Mouse (Mus musculus) MEL (cell line): Measurements from ENCODE around the gene Vcan. TPM values are rescaled to one million over a fixed set of nuclear protein-coding genes. Genes with fewer than 3 reads are reported as not detected.
"Not testable (repeated sequence)": the region's sequence is repeated elsewhere in the genome, so short reads cannot be mapped to it uniquely, and the experiment has no call there.

Experiments
- DNase-seq: peaks from one replicate; pipeline ENCODE4 v3.0.0; 2011; ENCODE audit warnings: low read depth, low spot score
- H3K27ac ChIP-seq: 2 replicates; pipeline ENCODE4 v1.5.1; 2012; ENCODE audit warnings: low read depth, mild to moderate bottlenecking, control low read depth, low read length, moderate library complexity; ENCODE audit not compliant: control insufficient read depth
- H3K27me3 ChIP-seq, 2 experiments: fragments of 150-350 bp in 1 of 2; sonication (generic) in 1 of 2; 2 replicates each; pipeline ENCODE4 v1.6.1; 2012; ENCODE audit warnings: low read length in 2 of 2, mild to moderate bottlenecking in 2 of 2, improper control_type of control experiment in 1 of 2, moderate library complexity in 1 of 2; ENCODE audit not compliant: insufficient read depth in 2 of 2, control insufficient read depth in 1 of 2
- H3K36me3 ChIP-seq, 2 experiments: 2 replicates each; pipeline ENCODE4 v1.6.1; 2012 to 2014; ENCODE audit warnings: low read length in 2 of 2, improper control_type of control experiment in 1 of 2, inconsistent platforms in 1 of 2, mild to moderate bottlenecking in 1 of 2; ENCODE audit not compliant: insufficient read depth in 2 of 2, control insufficient read depth in 1 of 2
- H3K4me1 ChIP-seq, 2 experiments: fragments of 150-350 bp in 1 of 2; sonication (generic) in 1 of 2; 2 replicates each; pipeline ENCODE4 v1.6.1; 2012; ENCODE audit warnings: low read length in 2 of 2, improper control_type of control experiment in 1 of 2, mild to moderate bottlenecking in 1 of 2; ENCODE audit not compliant: insufficient read depth in 2 of 2, control insufficient read depth in 1 of 2
- H3K4me3 ChIP-seq, 2 experiments: fragments of 150-350 bp in 1 of 2; sonication (generic) in 1 of 2; 2 replicates each; pipeline ENCODE4 v1.5.1; 2012; ENCODE audit warnings: low read depth in 2 of 2, low read length in 2 of 2, mild to moderate bottlenecking in 2 of 2, moderate library complexity in 2 of 2, control low read depth in 1 of 2, improper control_type of control experiment in 1 of 2; ENCODE audit not compliant: control insufficient read depth in 1 of 2, insufficient read depth in 1 of 2
- H3K79me2 ChIP-seq: 2 replicates; pipeline ENCODE4 v1.6.1; 2012; ENCODE audit warnings: mild to moderate bottlenecking, low read length, moderate library complexity; ENCODE audit not compliant: control insufficient read depth, poor library complexity, insufficient read depth
- H3K9ac ChIP-seq: 2 replicates; pipeline ENCODE4 v1.6.1; 2012; ENCODE audit warnings: low read depth, mild to moderate bottlenecking, control low read depth, low read length, moderate library complexity; ENCODE audit not compliant: control insufficient read depth, poor library complexity, severe bottlenecking
- H3K9me3 ChIP-seq: fragments of 150-350 bp; sonication (generic); replicated peaks from 2 replicates; pipeline ENCODE4 v1.6.1; 2012; ENCODE audit warnings: mild to moderate bottlenecking, low read length, improper control_type of control experiment, moderate library complexity; ENCODE audit not compliant: insufficient read depth
- BHLHE40 ChIP-seq: IDR thresholded peaks from 2 replicates; pipeline ENCODE4 v1.6.1; 2012; ENCODE audit warnings: low read depth, mild to moderate bottlenecking, inconsistent platforms, low read length, improper control_type of control experiment, borderline replicate concordance
- CHD1 ChIP-seq: IDR thresholded peaks from 2 replicates; pipeline ENCODE4 v1.6.1; 2012; ENCODE audit warnings: low read depth, mild to moderate bottlenecking, inconsistent platforms, low read length, improper control_type of control experiment
- CHD2 ChIP-seq: IDR thresholded peaks from 2 replicates; pipeline ENCODE4 v1.6.1; 2011; ENCODE audit warnings: low read length, improper control_type of control experiment
- E2F4 ChIP-seq: IDR thresholded peaks from 2 replicates; pipeline ENCODE4 v1.6.1; 2011; ENCODE audit warnings: low read depth, low read length, improper control_type of control experiment, borderline replicate concordance
- ELF1 ChIP-seq: IDR thresholded peaks from 2 replicates; pipeline ENCODE4 v1.6.1; 2014; ENCODE audit warnings: low read depth, mild to moderate bottlenecking, inconsistent platforms, low read length, improper control_type of control experiment, moderate library complexity
- EP300 ChIP-seq, 2 experiments: IDR thresholded peaks; 2 replicates each; pipeline ENCODE4 v1.6.1; 2011; ENCODE audit warnings: improper control_type of control experiment in 2 of 2, low read length in 2 of 2, low read depth in 1 of 2, mild to moderate bottlenecking in 1 of 2
- GATA1 ChIP-seq: IDR thresholded peaks from 2 replicates; pipeline ENCODE4 v1.6.1; 2011; ENCODE audit warnings: low read depth, low read length, improper control_type of control experiment
- HCFC1 ChIP-seq: IDR thresholded peaks from 2 replicates; pipeline ENCODE4 v1.6.1; 2012; ENCODE audit warnings: low read depth, mild to moderate bottlenecking, inconsistent platforms, low read length, improper control_type of control experiment, moderate library complexity
- JUND ChIP-seq: IDR thresholded peaks from 2 replicates; pipeline ENCODE4 v1.6.1; 2011; ENCODE audit warnings: low read depth, mild to moderate bottlenecking, improper control_type of control experiment, low read length
- MAX ChIP-seq: IDR thresholded peaks from 2 replicates; pipeline ENCODE4 v1.6.1; 2011; ENCODE audit warnings: low read length, improper control_type of control experiment
- MAZ ChIP-seq: IDR thresholded peaks from 2 replicates; pipeline ENCODE4 v1.6.1; 2012; ENCODE audit warnings: low read depth, mild to moderate bottlenecking, inconsistent platforms, low read length, improper control_type of control experiment
- MXI1 ChIP-seq: IDR thresholded peaks from 2 replicates; pipeline ENCODE4 v1.6.1; 2011; ENCODE audit warnings: mild to moderate bottlenecking, low read depth, low read length, improper control_type of control experiment
- MYB ChIP-seq: IDR thresholded peaks from 2 replicates; pipeline ENCODE4 v1.6.1; 2011; ENCODE audit warnings: mild to moderate bottlenecking, low read depth, low read length, improper control_type of control experiment
- MYC ChIP-seq: IDR thresholded peaks from 2 replicates; pipeline ENCODE4 v1.6.1; 2011; ENCODE audit warnings: low read depth, mild to moderate bottlenecking, low read length, improper control_type of control experiment, moderate library complexity
- NELFE ChIP-seq: IDR thresholded peaks from 2 replicates; pipeline ENCODE4 v1.6.1; 2011; ENCODE audit warnings: low read depth, low read length, improper control_type of control experiment
- POLR2A ChIP-seq, 2 experiments: IDR thresholded peaks; 2 replicates each; pipeline ENCODE4 v1.6.1; 2011 to 2012; ENCODE audit warnings: low read length in 2 of 2, mild to moderate bottlenecking in 2 of 2, control low read depth in 1 of 2, improper control_type of control experiment in 1 of 2, low read depth in 1 of 2, moderate library complexity in 1 of 2; ENCODE audit not compliant: control insufficient read depth in 1 of 2, insufficient read depth in 1 of 2, poor library complexity in 1 of 2
- POLR2AphosphoS2 ChIP-seq: IDR thresholded peaks from 2 replicates; pipeline ENCODE4 v1.6.1; 2011; ENCODE audit warnings: low read length, improper control_type of control experiment
- POLR2AphosphoS5 ChIP-seq: IDR thresholded peaks from 2 replicates; pipeline ENCODE4 v1.6.1; 2012; ENCODE audit warnings: low read depth, borderline replicate concordance, mild to moderate bottlenecking, inconsistent platforms, low read length, moderate library complexity, mixed read lengths
- RAD21 ChIP-seq: IDR thresholded peaks from 2 replicates; pipeline ENCODE4 v1.6.1; 2011; ENCODE audit warnings: mild to moderate bottlenecking, low read depth, low read length, improper control_type of control experiment
- RCOR1 ChIP-seq: IDR thresholded peaks from 2 replicates; pipeline ENCODE4 v1.6.1; 2012; ENCODE audit warnings: low read depth, mild to moderate bottlenecking, inconsistent platforms, low read length, improper control_type of control experiment
- SIN3A ChIP-seq: IDR thresholded peaks from 2 replicates; pipeline ENCODE4 v1.6.1; 2012; ENCODE audit warnings: low read length, improper control_type of control experiment, inconsistent platforms
- SMC3 ChIP-seq: IDR thresholded peaks from 2 replicates; pipeline ENCODE4 v1.6.1; 2011; ENCODE audit warnings: low read depth, low read length, improper control_type of control experiment
- TCF12 ChIP-seq: IDR thresholded peaks from 2 replicates; pipeline ENCODE4 v1.6.1; 2014; ENCODE audit warnings: low read depth, mild to moderate bottlenecking, inconsistent platforms, low read length, improper control_type of control experiment, moderate library complexity
- USF1 ChIP-seq: IDR thresholded peaks from 2 replicates; pipeline ENCODE4 v1.6.1; 2014; ENCODE audit warnings: low read depth, mild to moderate bottlenecking, inconsistent platforms, low read length, improper control_type of control experiment, moderate library complexity
- ZC3H11A ChIP-seq: IDR thresholded peaks from 2 replicates; pipeline ENCODE4 v1.6.1; 2012; ENCODE audit warnings: low read depth, mild to moderate bottlenecking, inconsistent platforms, low read length, improper control_type of control experiment
- ZMIZ1 ChIP-seq: IDR thresholded peaks from 2 replicates; pipeline ENCODE4 v1.6.1; 2012; ENCODE audit warnings: low read depth, mild to moderate bottlenecking, inconsistent platforms, low read length, improper control_type of control experiment, moderate library complexity
- polyA plus RNA-seq, 2 experiments: library from polyadenylated mRNA; stranded (reverse) in 1 of 2; unstranded in 1 of 2; fragments of >175 nt in 1 of 2; fragments of >200 nt in 1 of 2; gene quantifications; 2 replicates each; pipeline versions ENCODE4 v1.2.1 to v1.2.4; 2012; ENCODE audit warnings: low replicate concordance in 2 of 2, low read depth in 1 of 2; ENCODE audit not compliant: insufficient read length in 2 of 2, insufficient read depth in 1 of 2, missing spikeins in 1 of 2
- total RNA-seq: library from RNA; depleted of rRNA; stranded (reverse); fragments of 300-350 nt; gene quantifications from 2 replicates; pipeline ENCODE4 v1.2.3, GENCODE M21; 2012

Vcan gene
- total and polyA plus RNA-seq, 3 experiments, result 0.10 TPM; not detected in 2

DNA sequence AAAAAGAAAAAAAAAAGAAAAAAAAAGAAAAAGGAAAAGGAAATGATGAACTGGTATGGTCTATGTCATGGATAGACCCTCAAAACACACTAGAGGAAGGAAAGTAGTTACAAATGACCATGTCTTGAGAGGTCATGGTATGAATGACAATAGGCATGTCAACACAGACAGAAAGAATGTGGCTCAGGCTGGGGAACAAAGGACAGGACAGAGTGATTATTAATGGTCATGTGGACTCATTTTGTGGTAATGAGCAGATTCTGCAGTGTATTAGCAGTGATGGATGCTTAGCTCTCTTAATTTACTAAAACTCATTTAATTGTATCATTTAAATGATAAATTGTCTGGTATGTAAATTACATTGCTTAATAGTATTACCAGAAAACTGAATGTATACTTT lies 14.0 kb upstream of the Vcan start:
- no peaks in the 10 kb centered on the region for H3K4me1 ChIP-seq
- H3K27ac ChIP-seq, result no peak overlapping the region
- no peak overlapping the region for H3K4me3 ChIP-seq
- H3K9ac ChIP-seq, result no peak overlapping the region
- H3K36me3 ChIP-seq, result no peaks in the 10 kb centered on the region
- no peaks in the 10 kb centered on the region for H3K9me3 ChIP-seq
- H3K79me2 ChIP-seq, result no peaks in the 10 kb centered on the region
- H3K27me3 ChIP-seq, result no peaks in the 10 kb centered on the region
- no peak for DNase-seq
- TF ChIP-seq POLR2AphosphoS2, result no peak
- TF ChIP-seq ZC3H11A, result no peak
- no peak for TF ChIP-seq SMC3
- no peak for TF ChIP-seq HCFC1
- no peak for TF ChIP-seq E2F4
- TF ChIP-seq SIN3A, result no peak
- no peak for TF ChIP-seq POLR2AphosphoS5
- TF ChIP-seq MAZ, result no peak
- no peak for TF ChIP-seq RAD21
- no peak for TF ChIP-seq EP300 (IDR thresholded peaks at IDR 0.05; ENCODE audit: low read depth in 1 of 2, low read length in 2 of 2)
- TF ChIP-seq MYB, result no peak
- no peak for TF ChIP-seq MAX
- no peak for TF ChIP-seq JUND
- no peak for TF ChIP-seq CHD2
- no peak for TF ChIP-seq GATA1

- H3K36me3 ChIP-seq, H3K4me3 ChIP-seq, H3K27me3 ChIP-seq, H3K4me1 ChIP-seq, H3K9me3 ChIP-seq, H3K79me2 ChIP-seq, H3K27ac ChIP-seq, H3K9ac ChIP-seq: not testable (repeated sequence)
- peak; percentile 73; the same call in 1 of the 2 replicates for TF ChIP-seq USF1
- peak; percentile 10 for DNase-seq
These were observed 8.3 kb upstream of the Vcan start for GRCm38 (mm10) chr13:89750562-89750961.

GRCm38 (mm10) chr13:89743201-89743600 lies 892 bp upstream of the Vcan start:
- no peak for TF ChIP-seq ZMIZ1
- no peak for TF ChIP-seq CHD2
- no peak for TF ChIP-seq TCF12
- no peak for TF ChIP-seq BHLHE40
- TF ChIP-seq NELFE, result no peak
- TF ChIP-seq CHD1, result no peak
- no peak for TF ChIP-seq POLR2A (IDR thresholded peaks at IDR 0.05; ENCODE audit: control insufficient read depth in 1 of 2, insufficient read depth in 1 of 2, low read depth in 1 of 2, low read length in 2 of 2, poor library complexity in 1 of 2)
- no peak for TF ChIP-seq ZC3H11A
- TF ChIP-seq MXI1, result no peak
- TF ChIP-seq RCOR1, result no peak
- no peak for TF ChIP-seq MYC
- TF ChIP-seq GATA1, result no peak
- TF ChIP-seq ELF1, result no peak
- no peak overlapping the region for H3K9ac ChIP-seq
- no peaks in the 10 kb centered on the region for H3K4me1 ChIP-seq
- no peaks in the 10 kb centered on the region for H3K27me3 ChIP-seq
- no peaks in the 10 kb centered on the region for H3K9me3 ChIP-seq
- H3K79me2 ChIP-seq, result no peaks in the 10 kb centered on the region
- H3K27ac ChIP-seq, result no peak overlapping the region
- H3K36me3 ChIP-seq, result no peaks in the 10 kb centered on the region
- DNase-seq, result no peak
- H3K4me3 ChIP-seq, result no peak overlapping the region
